Comparison of ENCODE assay signal across 8 mouse cellular contexts in the genomic region with DNA sequence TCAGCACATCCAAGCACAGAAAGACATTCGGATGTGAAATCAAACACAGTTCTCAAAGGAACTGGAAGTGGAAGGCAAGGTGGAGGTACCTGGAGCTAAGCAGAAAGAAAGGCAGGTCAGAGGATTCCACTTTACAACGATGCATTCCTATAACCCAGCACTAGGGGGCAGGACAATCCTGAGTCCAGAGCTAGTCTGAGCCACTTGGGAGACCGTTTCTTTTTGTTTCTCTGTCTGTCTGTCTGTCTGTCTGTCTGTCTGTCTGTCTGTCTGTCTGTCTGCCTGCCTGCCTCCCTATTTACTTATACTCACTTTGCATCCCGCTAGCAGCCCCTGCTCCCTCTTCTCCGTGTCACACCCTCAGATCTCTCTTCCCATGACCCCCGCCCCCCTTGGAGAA. TPM values are rescaled to one million over a fixed set of nuclear protein-coding genes. Genes with fewer than 3 reads are reported as not detected.
A peak's percentile ranks its signal among the peaks of the same experiment; 100 is the strongest.
DNase-seq lines count a peak whose midpoint lies in the region; ATAC-seq lines count a peak whose summit lies in the region.

No protein-coding gene starts in this region.

- ATAC-seq in heart, embryonic 11.5 days (replicated peaks; ENCODE audit: insufficient number of reproducible peaks, low FRiP score, low TSS enrichment), result no peak
- no peak for ATAC-seq in hindbrain, embryonic 12.5 days (ENCODE audit: low FRiP score)
- ATAC-seq in limb, embryonic 15.5 days (ENCODE audit: insufficient number of reproducible peaks, low FRiP score, low TSS enrichment, low read depth), result no peak
- 0 out of 2 replicates have a peak, but pooled peaks have one; percentile 20 for ATAC-seq in midbrain, embryonic 15.5 days (replicated peaks)

- no peaks in the 10 kb centered on the region for H3K27me3 ChIP-seq in heart, embryonic 11.5 days (ENCODE audit: control insufficient read depth, insufficient read depth, low read length)
- H3K27me3 ChIP-seq in hindbrain, embryonic 12.5 days, result no peaks in the 10 kb centered on the region
- H3K27me3 ChIP-seq in limb, embryonic 15.5 days, result 0 out of 2 replicates have a peak, but pooled peaks cover 3% of the 10 kb centered on the region
- H3K27me3 ChIP-seq in midbrain, embryonic 15.5 days (replicated peaks), result no peaks in the 10 kb centered on the region

- no peak overlapping the region for H3K4me3 ChIP-seq in heart, embryonic 11.5 days (ENCODE audit: low read depth, low read length)
- H3K4me3 ChIP-seq in hindbrain, embryonic 12.5 days, result no peak overlapping the region
- no peak overlapping the region for H3K4me3 ChIP-seq in limb, embryonic 15.5 days
- no peak overlapping the region for H3K4me3 ChIP-seq in midbrain, embryonic 15.5 days

- WGBS in heart, embryonic 11.5 days (ENCODE audit: insufficient replicate concordance), result 24% methylated on average over 6 of the region's 6 CpGs
- WGBS in hindbrain, embryonic 12.5 days, result 27% methylated on average over 6 of the region's 6 CpGs
- 18% methylated on average over 6 of the region's 6 CpGs for WGBS in limb, embryonic 15.5 days
- WGBS in midbrain, embryonic 15.5 days, result 29% methylated on average over 6 of the region's 6 CpGs

- no peaks in the 10 kb centered on the region for H3K4me1 ChIP-seq in heart, embryonic 11.5 days (ENCODE audit: control insufficient read depth, insufficient read depth, low read length)
- H3K4me1 ChIP-seq in hindbrain, embryonic 12.5 days, result 0 out of 2 replicates have a peak, but pooled peaks cover 2% of the 10 kb centered on the region
- H3K4me1 ChIP-seq in limb, embryonic 15.5 days, result 0 out of 2 replicates have a peak, but pooled peaks cover 3% of the 10 kb centered on the region
- no peaks in the 10 kb centered on the region for H3K4me1 ChIP-seq in midbrain, embryonic 15.5 days

- H3K9ac ChIP-seq in heart, embryonic 11.5 days (ENCODE audit: low read depth, low read length), result no peak overlapping the region
- no peak overlapping the region for H3K9ac ChIP-seq in hindbrain, embryonic 12.5 days
- H3K9ac ChIP-seq in limb, embryonic 15.5 days, result no peak overlapping the region
- H3K9ac ChIP-seq in midbrain, embryonic 15.5 days, result no peak overlapping the region

- H3K9me3 ChIP-seq in heart, embryonic 11.5 days (replicated peaks; ENCODE audit: control insufficient read depth, low read length), result no peaks in the 10 kb centered on the region
- no peaks in the 10 kb centered on the region; the same call in 1 of the 2 replicates for H3K9me3 ChIP-seq in hindbrain, embryonic 12.5 days (replicated peaks)
- H3K9me3 ChIP-seq in limb, embryonic 15.5 days, result no peaks in the 10 kb centered on the region
- no peaks in the 10 kb centered on the region for H3K9me3 ChIP-seq in midbrain, embryonic 15.5 days

- H3K4me2 ChIP-seq in heart, embryonic 11.5 days, result peak overlapping the region; percentile 58
- peak overlapping the region; percentile 41 for H3K4me2 ChIP-seq in hindbrain, embryonic 12.5 days (replicated peaks)
- H3K4me2 ChIP-seq in limb, embryonic 15.5 days, result peak overlapping the region; percentile 36
- peak overlapping the region; percentile 25 for H3K4me2 ChIP-seq in midbrain, embryonic 15.5 days

- no peak for DNase-seq in heart, adult 11 months
- DNase-seq in MEL-GATA-1-ER (ENCODE audit: extremely low read depth, low read depth), result peak; percentile 64
- DNase-seq in embryo, embryonic 9.5 days (ENCODE audit: extremely low spot score), result peak; percentile 53
- peak; percentile 72 for DNase-seq in thymus, postnatal 4 days

- H3K27ac ChIP-seq in heart, embryonic 11.5 days (ENCODE audit: low read depth, low read length), result no peak overlapping the region
- H3K27ac ChIP-seq in hindbrain, embryonic 12.5 days, result no peak overlapping the region
- no peak overlapping the region for H3K27ac ChIP-seq in limb, embryonic 15.5 days
- H3K27ac ChIP-seq in midbrain, embryonic 15.5 days, result no peak overlapping the region

- no peaks in the 10 kb centered on the region for H3K36me3 ChIP-seq in heart, embryonic 11.5 days (ENCODE audit: control insufficient read depth, insufficient read depth, low read length)
- H3K36me3 ChIP-seq in hindbrain, embryonic 12.5 days, result no peaks in the 10 kb centered on the region
- H3K36me3 ChIP-seq in limb, embryonic 15.5 days, result no peaks in the 10 kb centered on the region
- no peaks in the 10 kb centered on the region for H3K36me3 ChIP-seq in midbrain, embryonic 15.5 days (replicated peaks)

RNA-seq across cellular contexts. Expression of gene Ube2d1, which starts 21.1 kb away (rescaled TPM):
- polyA plus RNA-seq in heart, embryonic 11.5 days (2014; fragmentation: Nextera tagmentation; extraction: Ambion mirVana), result 81.2 and 86.9 TPM in 2 replicates
- polyA plus RNA-seq in hindbrain, embryonic 12.5 days (2016; fragmentation: Nextera tagmentation; extraction: Ambion mirVana), result 146 and 171 TPM in 2 replicates
- polyA plus RNA-seq in limb, embryonic 15.5 days (2015; fragmentation: Nextera tagmentation; extraction: Ambion mirVana), result 52.2 and 58.6 TPM in 2 replicates
- polyA plus RNA-seq in midbrain, embryonic 15.5 days (2015; fragmentation: Nextera tagmentation; extraction: Ambion mirVana), result 169 and 180 TPM in 2 replicates

RNA-seq across cellular contexts. Expression of gene Cisd1, which starts 38.6 kb away (rescaled TPM):
- 158 and 161 TPM in 2 replicates for polyA plus RNA-seq in heart, embryonic 11.5 days (2014; fragmentation: Nextera tagmentation; extraction: Ambion mirVana)
- 137 and 154 TPM in 2 replicates for polyA plus RNA-seq in hindbrain, embryonic 12.5 days (2016; fragmentation: Nextera tagmentation; extraction: Ambion mirVana)
- polyA plus RNA-seq in limb, embryonic 15.5 days (2015; fragmentation: Nextera tagmentation; extraction: Ambion mirVana), result 71.0 and 73.0 TPM in 2 replicates
- polyA plus RNA-seq in midbrain, embryonic 15.5 days (2015; fragmentation: Nextera tagmentation; extraction: Ambion mirVana), result 257 and 277 TPM in 2 replicates

RNA-seq across cellular contexts. Expression of gene Ipmk, which starts 41.4 kb away (rescaled TPM):
- polyA plus RNA-seq in heart, embryonic 11.5 days (2014; fragmentation: Nextera tagmentation; extraction: Ambion mirVana), result 9.3 and 9.7 TPM in 2 replicates
- 23.4 and 24.8 TPM in 2 replicates for polyA plus RNA-seq in hindbrain, embryonic 12.5 days (2016; fragmentation: Nextera tagmentation; extraction: Ambion mirVana)
- 7.1 and 8.4 TPM in 2 replicates for polyA plus RNA-seq in limb, embryonic 15.5 days (2015; fragmentation: Nextera tagmentation; extraction: Ambion mirVana)
- polyA plus RNA-seq in midbrain, embryonic 15.5 days (2015; fragmentation: Nextera tagmentation; extraction: Ambion mirVana), result 17.9 and 18.2 TPM in 2 replicates
